Mouse (Mus musculus) erythroblast, embryonic 14.5 days (primary cell): Measurements from ENCODE around the gene Phactr2. TPM values are rescaled to one million over a fixed set of nuclear protein-coding genes. Genes with fewer than 3 reads are reported as not detected.
"Not testable (repeated sequence)": the region's sequence is repeated elsewhere in the genome, so short reads cannot be mapped to it uniquely, and the experiment has no call there.

Experiments
- H3K27me3 ChIP-seq: 2 replicates; pipeline ENCODE4 v1.6.1; 2012; ENCODE audit warnings: inconsistent platforms; ENCODE audit not compliant: control insufficient read depth
- H3K36me3 ChIP-seq: 2 replicates; pipeline ENCODE4 v1.6.1; 2012; ENCODE audit warnings: mild to moderate bottlenecking, inconsistent platforms; ENCODE audit not compliant: control insufficient read depth
- H3K4me1 ChIP-seq: 2 replicates; pipeline ENCODE4 v1.6.1; 2012; ENCODE audit warnings: inconsistent platforms; ENCODE audit not compliant: control insufficient read depth
- H3K4me3 ChIP-seq: replicated peaks from 2 replicates; pipeline ENCODE3; 2012; ENCODE audit warnings: moderate library complexity, mild to moderate bottlenecking, inconsistent platforms
- H3K9me3 ChIP-seq: 2 replicates; pipeline ENCODE4 v1.6.1; 2012; ENCODE audit warnings: low read length, inconsistent platforms, mixed read lengths; ENCODE audit not compliant: control insufficient read depth
- GATA1 ChIP-seq: IDR thresholded peaks from 2 replicates; pipeline ENCODE4 v1.6.1; 2012; ENCODE audit warnings: low read length, inconsistent platforms, mixed read lengths
- TAL1 ChIP-seq: IDR thresholded peaks from 3 replicates; pipeline ENCODE4 v1.6.1; 2012; ENCODE audit warnings: low read length, inconsistent platforms, mixed read lengths
- polyA plus RNA-seq: library from polyadenylated mRNA; stranded (reverse); fragments of >175 nt; gene quantifications from 2 replicates; pipeline ENCODE4 v1.2.3, GENCODE M21; 2012

Gene Phactr2
- polyA plus RNA-seq = under 0.01 and 0.02 TPM in 2 replicates

- Histone ChIP-seq H3K4me1 (no peaks in the 10 kb centered on the region; the same call in 1 of the 2 replicates), H3K4me3 (peak within 1 kb of the TSS; percentile 40), H3K9me3 (no peaks in the 10 kb centered on the region; the same call in 1 of the 2 replicates), H3K36me3 (no peaks in the 10 kb centered on the region), H3K27me3 (peaks cover 54% of the 10 kb centered on the region)
- no peak for TF ChIP-seq TAL1
- no peak for TF ChIP-seq GATA1
Measured at GRCm38 (mm10) chr10:13473833-13474567, at the start of gene Phactr2. Phactr2 (minus strand) TSS chr10:13474412.

- TF ChIP-seq TAL1 (no peak), GATA1 (no peak)
- H3K27me3 ChIP-seq = no peaks in the 10 kb centered on the region
- peaks cover 18% of the 10 kb centered on the region for H3K4me1 ChIP-seq
- H3K9me3 ChIP-seq = no peaks in the 10 kb centered on the region
- H3K4me3 ChIP-seq = no peak overlapping the region
- H3K36me3 ChIP-seq = peaks cover 13% of the 10 kb centered on the region
Measured at GRCm38 (mm10) chr10:13521857-13522256, 47.6 kb upstream of the Phactr2 start.

- peak overlapping the region; percentile 68 for H3K4me3 ChIP-seq
- peaks cover 42% of the 10 kb centered on the region for H3K36me3 ChIP-seq
- H3K9me3 ChIP-seq = no peaks in the 10 kb centered on the region
- H3K4me1 ChIP-seq = peaks cover 52% of the 10 kb centered on the region
- TF ChIP-seq GATA1 (0 out of 2 replicates have a peak, but pooled peaks have one; percentile 28), TAL1 (peak; percentile 46; the same call in 2 of the 3 replicates)
- no peaks in the 10 kb centered on the region for H3K27me3 ChIP-seq
Measured at GRCm38 (mm10) chr10:13502371-13502770, 28.2 kb upstream of the Phactr2 start.

- not testable (repeated sequence) for H3K27me3 ChIP-seq, H3K9me3 ChIP-seq
- Histone ChIP-seq H3K4me3 (peak overlapping the region; percentile 68), H3K36me3 (peaks cover 36% of the 10 kb centered on the region), H3K4me1 (peaks cover 50% of the 10 kb centered on the region)
Measured at GRCm38 (mm10) chr10:13501533-13501932, 27.3 kb upstream of the Phactr2 start.

DNA sequence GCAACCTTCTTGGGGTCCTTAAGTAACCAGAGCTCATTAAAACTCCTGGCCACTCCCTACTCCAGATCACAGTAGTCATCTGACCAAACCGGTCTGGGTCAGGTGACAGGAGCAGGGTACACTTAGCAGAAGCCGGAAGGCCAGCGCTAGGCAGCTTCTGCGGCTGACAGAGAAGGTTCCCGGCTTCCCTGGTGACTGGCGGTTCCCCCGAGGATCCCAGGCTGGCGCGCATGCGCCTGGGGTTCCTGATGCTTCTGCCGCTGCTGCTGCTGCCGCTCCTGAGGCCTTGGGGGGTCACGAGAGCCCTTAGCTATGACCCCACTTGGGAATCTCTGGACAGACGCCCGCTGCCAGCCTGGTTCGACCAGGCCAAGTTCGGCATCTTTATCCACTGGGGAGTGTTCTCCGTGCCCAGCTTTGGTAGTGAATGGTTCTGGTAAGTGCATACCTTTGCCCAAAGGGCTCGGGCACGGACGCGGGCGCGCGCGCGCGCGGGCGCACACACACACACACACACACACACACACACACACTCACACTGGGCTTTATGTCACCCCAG is 26.8 kb upstream of the Phactr2 start:
- TF ChIP-seq TAL1 (no peak), GATA1 (no peak)
- Histone ChIP-seq H3K9me3 (no peaks in the 10 kb centered on the region), H3K4me1 (peaks cover 47% of the 10 kb centered on the region), H3K4me3 (peak overlapping the region; percentile 68), H3K27me3 (no peaks in the 10 kb centered on the region), H3K36me3 (peaks cover 31% of the 10 kb centered on the region)

GRCm38 (mm10) chr10:13500473-13500872 is 26.3 kb upstream of the Phactr2 start:
- Histone ChIP-seq H3K4me1 (peaks cover 41% of the 10 kb centered on the region), H3K27me3 (no peaks in the 10 kb centered on the region), H3K9me3 (no peaks in the 10 kb centered on the region), H3K4me3 (peak overlapping the region; percentile 68), H3K36me3 (peaks cover 26% of the 10 kb centered on the region)
- TF ChIP-seq TAL1 = no peak
- no peak for TF ChIP-seq GATA1

GRCm38 (mm10) chr10:13499331-13499730 is 25.1 kb upstream of the Phactr2 start, which contains the start of gene Fuca2:
Fuca2 (plus strand) TSS chr10:13499540.
- no peak for TF ChIP-seq TAL1
- TF ChIP-seq GATA1 = no peak
- peak within 1 kb of the TSS; percentile 68 for H3K4me3 ChIP-seq
- peaks cover 14% of the 10 kb centered on the region for H3K36me3 ChIP-seq
- H3K9me3 ChIP-seq = no peaks in the 10 kb centered on the region
- H3K4me1 ChIP-seq = peaks cover 37% of the 10 kb centered on the region
- no peaks in the 10 kb centered on the region for H3K27me3 ChIP-seq

DNA sequence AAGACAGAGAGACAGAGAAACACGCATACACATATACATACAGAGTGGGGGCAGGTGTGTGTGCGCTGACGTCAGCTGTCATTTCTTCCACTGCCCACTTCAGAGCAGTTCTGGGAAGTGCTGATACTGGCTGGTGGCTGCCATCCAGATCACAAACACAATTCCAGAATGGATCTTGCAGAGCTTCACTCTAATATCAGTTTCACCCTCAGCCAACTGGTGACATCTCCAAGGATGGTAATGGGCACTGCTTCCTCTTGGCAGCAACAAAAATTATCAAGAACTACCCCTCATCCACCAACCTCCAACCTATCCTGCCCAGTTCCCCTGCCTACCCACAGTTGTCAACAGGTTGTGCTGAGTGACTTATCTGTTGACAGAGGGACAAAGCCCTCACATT is 22.1 kb upstream of the Phactr2 start:
- Histone ChIP-seq H3K9me3 (no peaks in the 10 kb centered on the region), H3K36me3 (no peaks in the 10 kb centered on the region), H3K4me1 (peaks cover 13% of the 10 kb centered on the region), H3K4me3 (no peak overlapping the region), H3K27me3 (no peaks in the 10 kb centered on the region)
- TF ChIP-seq TAL1 (no peak), GATA1 (no peak)

DNA sequence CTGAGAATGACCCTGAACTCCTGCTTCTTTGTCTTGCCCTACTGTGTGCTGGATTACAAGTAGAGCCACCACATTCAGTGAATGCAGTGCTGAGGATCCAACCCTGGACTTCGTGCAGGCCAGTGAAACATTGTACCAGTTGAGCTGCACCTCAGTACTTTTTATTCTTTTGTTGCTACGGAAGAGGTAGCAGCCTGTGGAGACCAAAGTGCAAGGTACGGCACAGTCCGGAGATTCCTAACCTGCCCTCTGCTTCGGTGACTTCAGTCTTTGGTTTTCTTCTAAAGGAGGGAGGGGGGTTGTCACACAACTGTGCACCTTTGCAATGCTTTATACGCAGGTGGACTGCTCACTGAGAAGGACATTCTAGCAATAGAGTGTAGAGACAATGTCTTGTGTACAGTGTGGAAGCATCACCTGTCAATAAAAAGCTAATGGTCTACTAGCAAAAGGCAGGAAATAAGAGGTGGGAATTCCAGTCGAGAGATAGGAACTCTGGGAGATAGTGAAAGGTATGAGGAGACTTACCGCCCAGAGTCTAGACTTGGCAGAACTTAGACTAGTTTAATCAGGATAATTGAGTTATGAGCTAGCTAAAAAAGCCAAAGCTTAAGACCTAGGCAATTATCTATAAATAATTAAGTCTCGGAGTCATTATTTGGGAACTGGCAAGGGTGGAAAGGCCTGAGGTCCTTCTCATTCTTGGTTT is 19.9 kb upstream of the Phactr2 start:
- Histone ChIP-seq H3K9me3 (no peaks in the 10 kb centered on the region), H3K4me1 (no peaks in the 10 kb centered on the region), H3K27me3 (no peaks in the 10 kb centered on the region), H3K36me3 (no peaks in the 10 kb centered on the region), H3K4me3 (no peak overlapping the region)
- TF ChIP-seq GATA1 (no peak), TAL1 (no peak)
